Mouse (Mus musculus) testis, adult 2 months (tissue): ENCODE measurements around the gene Rxrb.

ENCODE experiments used
- CTCF ChIP-seq: fragments of 200-500 bp; IDR thresholded peaks from 2 replicates; pipeline ENCODE4 v1.5.1; 2012; ENCODE audit warnings: low read depth, mild to moderate bottlenecking, inconsistent platforms, low read length, moderate library complexity; ENCODE audit not compliant: control insufficient read depth, insufficient read depth, insufficient replicate concordance
- POLR2A ChIP-seq: fragments of 200-500 bp; IDR thresholded peaks from 2 replicates; pipeline ENCODE4 v1.6.1; 2012; ENCODE audit warnings: low read depth, mild to moderate bottlenecking, inconsistent platforms, low read length, moderate library complexity; ENCODE audit not compliant: control insufficient read depth

GRCm38 (mm10) chr17:34000150-34000537 lies 31.5 kb upstream of the Rxrb start, which contains the start of gene H2-K1:
- no peak for TF ChIP-seq CTCF
- TF ChIP-seq POLR2A, result peak; percentile 93
